ENCODE assay signal across 9 mouse cellular contexts in genomic region chr1:43163084-43163466, GRCm38 (mm10). TPM values are rescaled to one million over a fixed set of nuclear protein-coding genes. Genes with fewer than 3 reads are reported as not detected.
DNase-seq lines count a peak whose midpoint lies in the region; ATAC-seq and TF ChIP-seq lines count a peak whose summit lies in the region.
"Had no signal": no experiment of that assay in that cellular context is flagged by ENCODE, and none has a peak within 500 bp of the region (broad histone marks: within the 10 kb centered on the region; RNA-seq: fewer than 3 reads in every experiment).

No protein-coding gene starts in this region.

- H3K4me1 ChIP-seq in heart, adult 2 months (ENCODE audit: control insufficient read depth, insufficient read depth, low read length): peaks cover 8% of the 10 kb centered on the region
- peaks cover 17% of the 10 kb centered on the region for H3K4me1 ChIP-seq in E14TG2a.4 (replicated peaks; ENCODE audit: low read depth, low read length)
- H3K4me1 ChIP-seq in liver, embryonic 15.5 days (replicated peaks): no peaks in the 10 kb centered on the region

- no peak for DNase-seq in heart, adult 2 months
- DNase-seq in heart, postnatal 25 days (ENCODE audit: low spot score): no peak
- DNase-seq in forelimb bud, embryonic 11.5 days (ENCODE audit: low read depth, low spot score): peak; percentile 25
- DNase-seq in adrenal gland, postnatal 25 days: no peak
- no peak for DNase-seq in spleen, postnatal 14 days (ENCODE audit: low spot score in 2 of 2)
- DNase-seq in adipocyte (ENCODE audit: low spot score): no peak

- H3K9me3 ChIP-seq in E14TG2a.4 (ENCODE audit: low read length): peaks cover 11% of the 10 kb centered on the region; the same call in 1 of the 2 replicates
- no peaks in the 10 kb centered on the region for H3K9me3 ChIP-seq in liver, embryonic 15.5 days (replicated peaks)

- no peaks in the 10 kb centered on the region for H3K27me3 ChIP-seq in heart, adult 2 months (ENCODE audit: control insufficient read depth, insufficient read depth, low read length)
- peaks cover 45% of the 10 kb centered on the region for H3K27me3 ChIP-seq in E14TG2a.4 (ENCODE audit: insufficient read depth, low read length)
- H3K27me3 ChIP-seq in liver, embryonic 15.5 days: peaks cover 35% of the 10 kb centered on the region
- H3K27me3 ChIP-seq: CH12.LX had no signal

- H3K36me3 ChIP-seq in heart, adult 2 months (ENCODE audit: control insufficient read depth, insufficient read depth, low read length): peaks cover 40% of the 10 kb centered on the region
- H3K36me3 ChIP-seq in E14TG2a.4 (ENCODE audit: insufficient read depth, low read length): no peaks in the 10 kb centered on the region
- no peaks in the 10 kb centered on the region for H3K36me3 ChIP-seq in liver, embryonic 15.5 days (replicated peaks)

- no peak for ATAC-seq in liver, embryonic 15.5 days (ENCODE audit: insufficient read depth)

- intact Hi-C loops in heart, adult 2 months (cut with DNase I): no loop called here
- intact Hi-C loops in heart, postnatal 25 days (cut with DNase I): no loop called here

- H3K4me2 ChIP-seq in liver, embryonic 15.5 days: peak overlapping the region; percentile 67

- H3K4me3 ChIP-seq in heart, adult 2 months: peak overlapping the region; percentile 63
- H3K4me3 ChIP-seq in E14TG2a.4 (replicated peaks; ENCODE audit: low read length): peak overlapping the region; percentile 82
- H3K4me3 ChIP-seq in liver, embryonic 15.5 days (replicated peaks): peak overlapping the region; percentile 48

- 2% methylated on average over 6 of the region's 6 CpGs for WGBS in heart, adult 2 months
- WGBS in liver, embryonic 15.5 days (ENCODE audit: insufficient replicate concordance): 3% methylated on average over 6 of the region's 6 CpGs

- TF ChIP-seq CTCF in heart, adult 2 months (IDR thresholded peaks at IDR 0.05): no peak
- no peak for TF ChIP-seq CTCF in E14TG2a.4 (conservative IDR thresholded peaks at IDR 0.05; ENCODE audit: low read length)

- TF ChIP-seq EP300 in heart, adult 2 months (IDR thresholded peaks at IDR 0.05; ENCODE audit: insufficient read depth, low read depth, low read length): no peak; the same call in 1 of the 2 replicates

- H3K9ac ChIP-seq in heart, adult 2 months (ENCODE audit: low read depth, low read length): peak overlapping the region; percentile 69; the same call in 1 of the 2 replicates
- H3K9ac ChIP-seq in liver, embryonic 15.5 days: no peak overlapping the region

- H3K27ac ChIP-seq in heart, adult 2 months: peak overlapping the region; percentile 76
- no peak overlapping the region for H3K27ac ChIP-seq in liver, embryonic 15.5 days (replicated peaks)

- H3K79me2 ChIP-seq in heart, adult 2 months (replicated peaks; ENCODE audit: control insufficient read depth, insufficient read depth, low read length): no peaks in the 10 kb centered on the region

- no peak for TF ChIP-seq POLR2A in heart, adult 2 months (IDR thresholded peaks at IDR 0.05; ENCODE audit: insufficient read depth, low read depth, low read length)

RNA-seq across cellular contexts. Expression of gene Fhl2, which starts 33.7 kb away (rescaled TPM):
- total RNA-seq in heart, adult 2 months (2021): 1,000 to 10,000 TPM; 1,721 to 1,764 TPM
- 1,853 and 3,161 TPM in 2 replicates for polyA plus RNA-seq in heart, adult 2 months (2012; rRNA removed)
- total RNA-seq in heart, postnatal 25 days (2021): 1,000 to 10,000 TPM; 2,139 to 2,275 TPM
- polyA plus RNA-seq in liver, embryonic 15.5 days (2015; fragmentation: Nextera tagmentation; extraction: Ambion mirVana): 3.2 and 3.5 TPM in 2 replicates
- 17.3 and 22.9 TPM in 2 replicates for total RNA-seq in adrenal gland, postnatal 25 days (2021)

Comparison
In these comparisons a context has a peak if more than half of its experiments do, and no peak if none do; other contexts are left out.
1. RNA of gene Fhl2, which starts 33.7 kb away (total RNA-seq): 2,139 to 2,275 TPM in heart, postnatal 25 days and 1,721 to 1,764 TPM in heart, adult 2 months; 17.3 to 22.9 TPM in adrenal gland, postnatal 25 days; every median in the first group is over 10 times any median in the second.
2. Peak in every context shown above with its lines, with median percentiles within 50 percentile points of each other: H3K4me3 ChIP-seq.